Comparison of ENCODE assay signal across 8 mouse cellular contexts in genomic region chrX:139209829-139210225, GRCm38 (mm10). TPM values are rescaled to one million over a fixed set of nuclear protein-coding genes. Genes with fewer than 3 reads are reported as not detected.
DNase-seq lines count a peak whose midpoint lies in the region; ATAC-seq and TF ChIP-seq lines count a peak whose summit lies in the region.
"Had no signal": no experiment of that assay in that cellular context is flagged by ENCODE, and none has a peak within 500 bp of the region (broad histone marks: within the 10 kb centered on the region; RNA-seq: fewer than 3 reads in every experiment).

TSS of gene Mum1l1 (plus strand) at chrX:139210042.

- 26% methylated on average over 31 of the region's 31 CpGs for WGBS in hindbrain, postnatal 0 days
- 14% methylated on average over 31 of the region's 31 CpGs for WGBS in limb, embryonic 14.5 days
- 20% methylated on average over 30 of the region's 31 CpGs for WGBS in midbrain, embryonic 14.5 days
- 16% methylated on average over 31 of the region's 31 CpGs for WGBS in stomach, embryonic 14.5 days

- H3K27me3 ChIP-seq in hindbrain, postnatal 0 days (ENCODE audit: insufficient read depth, low read length): no peaks in the 10 kb centered on the region
- no peaks in the 10 kb centered on the region for H3K27me3 ChIP-seq in limb, embryonic 14.5 days (ENCODE audit: control insufficient read depth, insufficient read depth, low read length)
- H3K27me3 ChIP-seq in midbrain, embryonic 14.5 days (ENCODE audit: control insufficient read depth, insufficient read depth, low read length): no peaks in the 10 kb centered on the region
- H3K27me3 ChIP-seq in stomach, embryonic 14.5 days (ENCODE audit: control insufficient read depth, insufficient read depth, low read length): no peaks in the 10 kb centered on the region

- TF ChIP-seq CTCF in cortical plate, adult 2 months (IDR thresholded peaks at IDR 0.05; ENCODE audit: extremely low read depth, insufficient read depth, low read length): no peak
- no peak for TF ChIP-seq CTCF in hindbrain, postnatal 0 days (IDR thresholded peaks at IDR 0.05; ENCODE audit: low read depth)

- H3K4me1 ChIP-seq in cortical plate, adult 2 months (ENCODE audit: control insufficient read depth, insufficient read depth, low read length): no peaks in the 10 kb centered on the region
- H3K4me1 ChIP-seq in hindbrain, postnatal 0 days (ENCODE audit: insufficient read depth, low read length): no peaks in the 10 kb centered on the region
- H3K4me1 ChIP-seq in limb, embryonic 14.5 days (ENCODE audit: control insufficient read depth, insufficient read depth, low read length): no peaks in the 10 kb centered on the region
- no peaks in the 10 kb centered on the region for H3K4me1 ChIP-seq in midbrain, embryonic 14.5 days (ENCODE audit: control insufficient read depth, insufficient read depth, low read length)
- H3K4me1 ChIP-seq in stomach, embryonic 14.5 days (ENCODE audit: control insufficient read depth, insufficient read depth, low read length): no peaks in the 10 kb centered on the region

- H3K9ac ChIP-seq in hindbrain, postnatal 0 days (replicated peaks; ENCODE audit: low read length): peak within 1 kb of the TSS; percentile 24; the same call in 1 of the 2 replicates
- peak within 1 kb of the TSS; percentile 55 for H3K9ac ChIP-seq in limb, embryonic 14.5 days (ENCODE audit: low read depth, low read length, severe bottlenecking)
- no peak within 1 kb of the TSS; the same call in 1 of the 2 replicates for H3K9ac ChIP-seq in midbrain, embryonic 14.5 days (replicated peaks; ENCODE audit: low read length)
- H3K9ac ChIP-seq in stomach, embryonic 14.5 days (replicated peaks; ENCODE audit: low read depth, low read length): peak within 1 kb of the TSS; percentile 21; the same call in 1 of the 2 replicates

- H3K36me3 ChIP-seq in hindbrain, postnatal 0 days (ENCODE audit: insufficient read depth, low read length): no peaks in the 10 kb centered on the region
- no peaks in the 10 kb centered on the region for H3K36me3 ChIP-seq in limb, embryonic 14.5 days (ENCODE audit: control insufficient read depth, insufficient read depth, low read length)
- no peaks in the 10 kb centered on the region for H3K36me3 ChIP-seq in midbrain, embryonic 14.5 days (ENCODE audit: control insufficient read depth, insufficient read depth, low read length)
- H3K36me3 ChIP-seq in stomach, embryonic 14.5 days (ENCODE audit: control insufficient read depth, insufficient read depth, low read length): no peaks in the 10 kb centered on the region

- peak within 1 kb of the TSS; percentile 13; the same call in 1 of the 2 replicates for H3K4me3 ChIP-seq in cortical plate, adult 2 months (ENCODE audit: insufficient read depth, low read length)
- peak within 1 kb of the TSS; percentile 38 for H3K4me3 ChIP-seq in hindbrain, postnatal 0 days (ENCODE audit: low read length)
- H3K4me3 ChIP-seq in limb, embryonic 14.5 days (replicated peaks; ENCODE audit: low read length): peak within 1 kb of the TSS; percentile 38
- peak within 1 kb of the TSS; percentile 40 for H3K4me3 ChIP-seq in midbrain, embryonic 14.5 days (replicated peaks; ENCODE audit: low read depth, low read length)
- H3K4me3 ChIP-seq in stomach, embryonic 14.5 days (ENCODE audit: low read depth, low read length): peak within 1 kb of the TSS; percentile 41

- DNase-seq in adrenal gland, postnatal 10 days: peak; percentile 82
- peak; percentile 58 for DNase-seq in gastrocnemius, postnatal 25 days
- peak; percentile 75 for DNase-seq in hindbrain, postnatal 0 days (ENCODE audit: low spot score)
- DNase-seq in limb, embryonic 14.5 days (ENCODE audit: low spot score): peak; percentile 61
- peak; percentile 74 for DNase-seq in midbrain, embryonic 14.5 days

- H3K4me2 ChIP-seq in hindbrain, postnatal 0 days (ENCODE audit: low read depth, low read length): peak within 1 kb of the TSS; percentile 64
- H3K4me2 ChIP-seq in limb, embryonic 14.5 days (replicated peaks; ENCODE audit: low read depth, low read length, severe bottlenecking): peak within 1 kb of the TSS; percentile 36
- H3K4me2 ChIP-seq in midbrain, embryonic 14.5 days (ENCODE audit: low read length): peak within 1 kb of the TSS; percentile 59
- peak within 1 kb of the TSS; percentile 39 for H3K4me2 ChIP-seq in stomach, embryonic 14.5 days (replicated peaks; ENCODE audit: low read depth, low read length)

- no peaks in the 10 kb centered on the region for H3K9me3 ChIP-seq in hindbrain, postnatal 0 days (ENCODE audit: low read length)
- H3K9me3 ChIP-seq in limb, embryonic 14.5 days (ENCODE audit: control insufficient read depth, low read length): no peaks in the 10 kb centered on the region
- no peaks in the 10 kb centered on the region for H3K9me3 ChIP-seq in midbrain, embryonic 14.5 days (ENCODE audit: control insufficient read depth, low read length)
- no peaks in the 10 kb centered on the region for H3K9me3 ChIP-seq in stomach, embryonic 14.5 days (ENCODE audit: control insufficient read depth, low read depth, low read length)

- H3K27ac ChIP-seq in cortical plate, adult 2 months (ENCODE audit: insufficient read depth, low read length): no peak within 1 kb of the TSS
- H3K27ac ChIP-seq in hindbrain, postnatal 0 days: no peak within 1 kb of the TSS
- H3K27ac ChIP-seq in limb, embryonic 14.5 days (replicated peaks; ENCODE audit: low read depth, low read length): 0 out of 2 replicates have a peak within 1 kb of the TSS, but pooled peaks have one; percentile 3
- no peak within 1 kb of the TSS for H3K27ac ChIP-seq in midbrain, embryonic 14.5 days (replicated peaks; ENCODE audit: low read depth, low read length)
- H3K27ac ChIP-seq in stomach, embryonic 14.5 days (ENCODE audit: low read length): no peak within 1 kb of the TSS
- H3K27ac ChIP-seq: macrophage had no signal

- peak; percentile 87 for ATAC-seq in hindbrain, postnatal 0 days
- ATAC-seq in limb, embryonic 14.5 days (ENCODE audit: low FRiP score, low read depth): peak; percentile 86
- ATAC-seq in midbrain, embryonic 14.5 days (ENCODE audit: low FRiP score, low TSS enrichment): peak; percentile 83
- ATAC-seq in stomach, embryonic 14.5 days (ENCODE audit: insufficient number of reproducible peaks, insufficient read depth, low FRiP score, low read depth): peak; percentile 94

- TF ChIP-seq POLR2A in cortical plate, adult 2 months (IDR thresholded peaks at IDR 0.05; ENCODE audit: extremely low read depth, insufficient read depth, low read length): no peak
- peak; percentile 49; the same call in 1 of the 2 replicates for TF ChIP-seq POLR2A in limb, embryonic 14.5 days (IDR thresholded peaks at IDR 0.05; ENCODE audit: borderline replicate concordance, extremely low read depth, insufficient read depth, insufficient read length)

RNA-seq across cellular contexts. Expression of gene Mum1l1, which starts in this region (rescaled TPM):
- total RNA-seq in adrenal gland, postnatal 10 days (2021): 1 to 10 TPM; 4.5 to 6.3 TPM
- 0.94 and 1.1 TPM in 2 replicates for polyA plus RNA-seq in cortical plate, adult 2 months (2012; rRNA removed)
- 1 to 10 TPM; 4.8 to 6.0 TPM for total RNA-seq in gastrocnemius, postnatal 25 days (2021)
- total RNA-seq in hindbrain, postnatal 0 days (2014; rRNA removed): 5.9 and 13.4 TPM in 2 replicates
- 10.7 and 11.8 TPM in 2 replicates for polyA plus RNA-seq in hindbrain, postnatal 0 days (2015; fragmentation: Nextera tagmentation; extraction: Ambion mirVana)
- 13.3 and 17.2 TPM in 2 replicates for polyA plus RNA-seq in limb, embryonic 14.5 days (2012; rRNA removed)
- polyA plus RNA-seq in limb, embryonic 14.5 days (2014; fragmentation: Nextera tagmentation; extraction: Ambion mirVana): 39.1 and 52.6 TPM in 2 replicates
- 7.3 and 10.2 TPM in 2 replicates for polyA plus RNA-seq in midbrain, embryonic 14.5 days (2014; fragmentation: Nextera tagmentation; extraction: Ambion mirVana)
- polyA plus RNA-seq in stomach, embryonic 14.5 days (2014; fragmentation: Nextera tagmentation; extraction: Ambion mirVana): 26.6 and 28.8 TPM in 2 replicates
- polyA plus RNA-seq: macrophage had no signal
